Mouse (Mus musculus): ENCODE results near the gene Pcnp.

GRCm38 (mm10) chr16:56028722-56029551 is 602 bp downstream of the Pcnp start:
- TF ChIP-seq EP300 (IDR thresholded peaks at IDR 0.05; ENCODE audit: low read depth): no peak
- no peak for TF ChIP-seq CTCF (IDR thresholded peaks at IDR 0.05; ENCODE audit: low read depth)

All from liver, postnatal 0 days (tissue).